Mouse (Mus musculus): Measurements from ENCODE around the gene Tesk2.
"Not testable (repeated sequence)": the region's sequence is repeated elsewhere in the genome, so short reads cannot be mapped to it uniquely, and the experiment has no call there.

The Tesk2 gene

DNA sequence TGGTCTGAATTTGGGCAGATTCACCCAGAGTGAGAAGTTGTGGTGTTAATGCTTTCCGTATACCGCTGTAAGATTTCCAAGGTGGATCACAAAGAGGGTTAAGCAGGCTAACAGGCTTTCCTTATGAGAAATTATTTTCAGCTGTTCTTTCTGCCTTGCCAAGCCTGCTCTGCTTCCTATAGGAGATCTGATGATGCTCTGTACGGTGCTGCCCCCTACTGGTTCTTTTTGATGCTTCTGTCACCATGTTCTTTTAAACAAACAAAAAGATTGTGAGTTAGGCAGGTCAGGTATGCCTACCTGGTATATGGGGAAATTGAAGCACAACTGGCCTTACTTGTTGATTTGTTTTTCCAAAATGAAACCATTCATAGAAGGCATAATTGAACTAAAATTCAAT lies 68.2 kb downstream of the Tesk2 start:
- DNase-seq (ENCODE audit: low read depth, low spot score) = peak; percentile 95

DNA sequence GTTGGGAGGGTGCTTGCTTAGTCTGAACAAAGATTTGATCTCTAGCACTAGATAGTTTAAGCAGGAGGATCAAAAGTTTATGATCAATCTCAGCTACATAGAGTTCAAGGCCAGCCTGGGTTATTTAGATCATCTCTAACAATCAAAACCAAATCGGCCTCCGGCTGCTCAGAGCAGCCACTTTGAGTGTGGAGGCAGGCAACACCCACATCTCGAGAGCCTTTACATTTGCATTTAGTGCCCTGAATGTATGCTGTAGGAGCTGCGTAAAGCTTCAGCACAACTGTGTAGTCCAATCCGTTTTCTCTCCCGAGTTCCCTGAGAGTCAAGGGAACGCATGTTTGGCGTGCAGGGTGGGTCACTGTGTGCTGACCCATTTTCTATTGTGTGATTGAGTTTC lies 71.7 kb downstream of the Tesk2 start:
- no peak for DNase-seq (ENCODE audit: low read depth, low spot score)

DNA sequence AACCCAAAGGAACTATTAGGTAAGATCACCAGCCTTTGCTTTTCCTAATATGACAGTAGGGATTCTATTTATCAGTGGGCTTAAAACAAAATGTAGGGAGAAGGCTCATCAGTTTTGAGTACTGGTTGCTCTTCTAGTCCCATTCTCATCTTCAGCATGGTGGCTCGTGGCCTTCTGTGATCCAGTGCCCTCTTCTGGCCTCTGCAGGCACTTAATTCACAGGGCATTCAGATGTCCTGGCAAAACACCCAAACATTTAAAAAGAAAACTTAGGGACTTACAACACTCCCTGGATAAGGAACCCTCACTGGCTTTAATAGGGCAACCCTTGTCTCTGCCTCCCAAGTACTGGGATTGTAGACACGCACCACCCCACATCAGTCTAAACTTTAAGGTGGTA lies 73.5 kb downstream of the Tesk2 start:
- DNase-seq (ENCODE audit: low read depth, low spot score) = no peak

DNA sequence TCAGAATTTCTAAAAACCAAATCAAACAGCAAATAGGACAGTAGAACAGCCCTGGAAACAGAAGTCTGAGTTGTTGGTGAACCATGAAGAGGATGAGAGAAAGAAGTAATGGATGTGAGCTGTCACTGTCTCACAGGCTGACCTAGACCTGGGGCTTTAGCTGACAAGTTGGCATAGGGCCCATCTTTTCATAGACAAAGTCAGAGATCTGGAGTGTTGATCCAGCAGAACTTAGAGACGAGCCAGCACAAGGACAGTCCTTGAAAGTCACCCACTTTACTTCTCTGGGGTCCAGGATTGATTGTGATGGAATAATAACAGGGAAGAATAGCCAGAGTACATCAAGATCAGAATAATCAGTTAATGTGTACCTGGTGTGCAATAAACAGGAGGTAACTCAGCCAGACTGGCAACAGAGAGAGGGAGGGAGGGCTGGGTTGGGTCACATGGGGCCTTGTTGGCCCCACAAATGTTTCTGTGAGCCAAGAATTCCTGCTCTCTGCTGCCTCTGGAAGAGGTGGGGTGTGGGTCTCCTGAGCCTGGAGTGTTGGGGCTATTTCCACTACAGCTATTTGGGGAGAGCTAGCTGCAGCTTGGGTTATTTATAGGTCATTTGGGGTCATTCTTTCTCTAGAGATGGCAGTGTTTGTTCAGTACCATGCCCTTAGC lies 75.8 kb downstream of the Tesk2 start:
- DNase-seq (ENCODE audit: low read depth, low spot score) = peak; percentile 23

DNA sequence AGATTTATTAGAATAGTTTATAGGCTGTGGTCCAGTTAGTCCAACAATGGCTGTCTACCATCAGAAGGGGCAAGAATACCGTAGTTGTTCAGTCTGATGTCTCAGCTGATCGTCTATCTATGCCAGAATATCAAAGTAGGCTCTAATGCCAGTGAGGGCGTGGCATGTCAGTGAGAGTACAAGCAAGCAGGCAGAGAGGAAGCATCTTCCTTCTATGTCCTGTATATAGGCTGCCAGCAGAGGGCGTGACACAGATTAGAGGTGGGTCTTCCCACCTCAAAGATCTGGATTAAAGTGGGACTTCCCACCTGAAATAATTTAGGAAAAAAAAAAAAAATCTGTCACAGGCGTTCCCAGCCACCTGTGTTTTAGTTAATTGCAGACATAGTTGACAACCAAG lies 79.2 kb downstream of the Tesk2 start:
- peak; percentile 73 for DNase-seq (ENCODE audit: low read depth, low spot score)

DNA sequence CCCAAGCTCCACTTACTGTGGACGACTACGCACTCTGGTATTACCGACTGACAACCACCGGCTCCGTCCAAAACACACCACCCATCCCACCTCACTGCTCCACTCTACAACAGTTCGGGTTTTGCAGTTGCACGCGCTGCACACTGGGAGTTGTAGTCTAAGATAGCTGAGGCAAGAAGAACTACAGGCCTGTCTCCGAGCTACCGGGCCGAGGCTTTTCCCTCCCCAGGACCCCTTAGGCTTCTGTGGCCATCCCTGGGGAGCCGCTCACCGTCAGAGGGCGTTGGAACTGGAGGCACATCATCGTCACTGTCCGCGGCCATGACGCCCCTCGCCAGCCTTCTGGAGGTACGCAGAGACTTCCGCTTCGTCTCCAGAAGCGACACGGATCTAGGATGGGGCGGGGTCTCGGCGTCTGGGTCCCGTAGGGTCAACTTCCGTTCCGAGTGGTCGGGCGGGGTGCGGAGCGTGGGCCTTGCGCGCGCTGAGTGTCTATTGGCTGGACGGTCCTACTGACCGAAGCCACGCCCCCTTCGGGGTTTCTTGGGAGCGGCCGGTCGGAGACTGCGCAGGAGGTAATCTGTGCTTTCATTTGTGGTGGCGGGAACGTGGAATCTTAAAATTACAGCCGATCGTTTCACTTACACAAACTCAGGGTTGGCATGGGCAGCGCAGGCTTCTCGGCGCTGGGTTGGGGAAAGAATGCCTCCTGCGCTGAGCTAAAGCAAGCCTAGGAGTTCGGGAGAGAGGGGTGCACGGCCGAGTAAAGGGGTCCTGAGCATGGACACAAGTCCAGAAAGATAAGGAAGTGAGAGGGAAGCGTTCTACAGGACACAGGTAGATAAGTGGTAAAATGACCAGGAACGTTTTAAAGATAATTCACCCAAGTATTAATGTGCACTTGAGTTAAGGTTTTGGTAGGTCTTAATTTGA lies 86.7 kb downstream of the Tesk2 start, which contains the start of the genes Toe1 and Mutyh:
Toe1 (minus strand) TSS at position 444 of the 933 bp plus-strand sequence.
Mutyh (plus strand) TSS at position 527 of the 933 bp plus-strand sequence.
- peak; percentile 98 for DNase-seq (ENCODE audit: low read depth, low spot score)

DNA sequence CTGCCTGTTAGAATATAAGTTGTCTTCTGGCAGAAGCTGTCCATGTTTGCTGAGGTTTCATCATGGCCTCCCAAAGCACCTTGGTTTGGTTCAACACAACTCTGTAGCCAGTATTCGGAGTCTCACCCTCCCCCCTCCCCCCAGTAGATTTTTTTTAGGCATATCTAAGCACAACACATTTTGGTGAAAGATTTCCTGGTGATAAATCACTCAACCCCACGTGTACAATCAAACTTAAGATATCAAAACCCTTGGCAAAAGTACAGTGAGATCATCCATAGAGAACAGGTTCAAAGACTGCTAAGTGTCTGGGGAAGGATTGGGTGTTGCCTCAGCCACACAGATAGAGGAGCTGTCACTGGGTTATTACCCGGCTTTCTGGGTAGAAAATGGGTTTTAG lies 90.3 kb downstream of the Tesk2 start:
- no peak for DNase-seq (ENCODE audit: low read depth, low spot score)

DNA sequence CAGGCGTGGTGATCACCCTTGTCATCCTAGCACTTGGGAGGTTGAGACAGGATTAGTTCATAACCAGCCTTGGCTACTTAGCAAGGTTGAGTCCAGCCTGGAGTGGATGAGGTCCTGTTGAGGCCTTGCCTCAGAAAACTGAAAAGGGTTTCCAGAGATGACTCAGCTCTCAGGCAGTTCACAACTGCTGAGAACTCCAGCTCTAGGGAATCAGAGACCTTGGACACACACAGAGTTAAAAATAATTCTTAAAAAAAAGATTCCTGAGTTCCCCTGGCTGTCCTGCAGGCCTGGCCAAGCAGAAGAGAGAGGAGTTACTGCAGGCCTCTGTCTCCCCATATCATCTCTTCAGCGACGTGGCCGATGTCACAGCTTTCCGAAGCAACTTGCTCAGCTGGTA lies 94.5 kb downstream of the Tesk2 start:
- no peak for DNase-seq (ENCODE audit: low read depth, low spot score)

DNA sequence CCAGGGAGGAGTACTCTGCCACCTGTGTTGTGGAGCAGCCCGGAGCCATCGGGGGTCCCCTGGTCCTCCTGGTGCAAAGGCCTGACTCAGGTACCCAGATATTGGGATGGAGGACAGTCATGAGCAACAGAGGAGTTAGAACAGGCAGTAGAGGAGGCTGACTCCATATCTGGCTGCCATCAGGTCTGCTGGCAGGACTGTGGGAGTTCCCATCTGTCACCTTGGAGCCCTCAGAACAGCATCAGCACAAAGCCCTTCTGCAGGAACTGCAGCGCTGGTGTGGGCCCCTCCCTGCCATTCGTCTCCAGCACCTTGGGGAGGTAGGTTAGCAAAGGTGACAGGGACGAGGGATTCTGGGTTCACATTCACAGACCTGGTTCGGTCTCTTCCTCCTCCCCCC lies 96.7 kb downstream of the Tesk2 start:
- DNase-seq (ENCODE audit: low read depth, low spot score) = peak; percentile 91

DNA sequence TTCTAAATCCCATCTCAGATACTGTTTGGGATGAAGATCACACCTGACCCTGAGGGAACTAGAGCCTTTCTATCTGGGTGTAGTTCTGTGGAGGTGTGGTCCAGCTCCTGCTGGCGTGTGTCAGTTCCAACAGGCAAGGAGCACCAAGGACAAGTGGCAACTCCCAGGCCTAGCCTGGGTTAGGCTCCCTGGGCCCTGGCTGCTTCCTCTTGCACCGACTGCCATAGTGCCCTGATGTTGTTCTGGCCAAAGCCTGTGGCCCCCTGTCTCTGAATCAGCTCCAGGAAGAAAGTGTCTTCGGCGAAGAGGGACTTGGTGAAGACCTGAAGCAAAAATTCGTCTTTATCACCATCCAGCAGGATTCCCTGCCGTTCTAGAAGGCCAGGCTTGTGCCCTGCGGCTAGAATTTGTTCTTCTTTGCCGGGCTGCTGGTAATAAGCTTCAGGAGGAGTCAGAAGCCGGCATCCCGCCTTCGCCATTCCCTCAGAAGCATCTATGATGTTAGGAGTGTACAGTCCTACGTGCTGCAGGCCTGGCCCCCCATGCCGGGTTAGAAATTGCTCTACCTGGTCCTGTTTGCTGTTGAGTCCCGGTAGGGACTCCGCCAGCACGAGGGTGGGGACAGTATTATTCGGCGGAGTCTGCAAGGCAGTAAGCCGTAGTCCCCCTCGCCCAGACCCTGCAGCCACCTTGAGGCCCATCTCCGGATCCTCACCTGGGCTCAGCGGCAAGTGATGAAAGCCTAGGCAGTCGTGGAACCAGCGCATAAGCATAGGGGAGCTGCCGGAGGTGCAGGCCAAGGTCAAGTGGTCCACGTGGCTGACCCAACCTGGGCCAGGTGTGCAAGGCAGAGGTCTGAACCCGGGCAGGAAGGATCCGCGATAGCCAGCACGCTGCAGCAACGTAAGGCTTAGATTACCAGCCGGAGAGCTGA lies 99.5 kb downstream of the Tesk2 start:
- DNase-seq (ENCODE audit: low read depth, low spot score) = no peak

DNA sequence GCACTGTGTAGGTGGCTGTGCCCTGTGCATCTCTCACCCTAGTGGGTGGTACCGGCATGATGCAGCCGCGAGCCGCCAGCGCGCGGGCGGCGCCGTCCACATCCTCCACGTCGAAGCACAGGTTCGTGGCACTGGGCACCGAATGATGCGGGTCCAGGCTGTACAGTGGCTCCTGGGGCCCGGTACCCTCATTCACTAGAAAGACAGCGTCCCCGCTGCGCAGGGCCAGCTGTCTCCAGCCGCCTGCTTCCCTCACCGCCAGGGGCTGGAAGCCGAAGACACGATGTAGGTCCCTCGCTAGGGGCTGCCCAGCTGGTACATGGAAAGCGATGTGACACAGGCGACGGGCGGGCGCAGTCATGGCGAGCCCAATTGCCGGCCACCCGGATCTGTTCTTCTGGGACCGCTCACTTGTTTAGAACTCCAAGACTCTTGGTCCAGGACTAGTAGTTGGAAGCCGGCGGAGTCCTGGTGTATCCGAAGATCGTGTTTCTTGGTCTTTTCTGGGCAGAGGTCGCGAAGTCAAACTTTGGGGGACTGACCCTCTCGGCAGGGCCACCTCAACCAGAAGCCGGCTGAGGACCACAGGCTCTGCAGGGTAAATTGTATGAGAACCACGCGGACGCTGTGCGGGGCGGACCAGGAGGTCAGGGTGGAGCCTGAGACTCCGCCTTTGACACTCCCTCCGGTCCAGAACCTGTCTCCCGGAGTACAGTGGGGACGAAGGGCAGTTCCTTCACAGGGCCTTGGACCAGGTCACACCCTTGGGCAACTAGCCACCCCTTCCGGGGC lies 100.3 kb downstream of the Tesk2 start:
- DNase-seq (ENCODE audit: low read depth, low spot score) = peak; percentile 78

DNA sequence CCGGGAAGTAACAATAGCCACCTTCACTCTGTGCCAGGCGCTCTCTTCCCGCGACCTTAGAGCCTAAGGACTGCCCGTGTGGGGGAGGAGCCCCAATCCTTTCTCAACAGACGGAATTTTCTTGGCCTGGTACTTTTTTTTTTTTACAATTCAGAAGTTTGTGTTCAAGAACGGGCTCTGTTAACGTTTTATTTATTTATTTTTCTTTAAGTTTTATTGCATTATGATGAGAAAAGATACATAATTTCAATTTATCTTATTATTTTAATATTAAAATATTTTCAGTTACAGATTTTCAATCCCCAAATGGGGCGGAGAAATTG lies 100.9 kb downstream of the Tesk2 start, which contains the start of gene Hpdl:
Hpdl (minus strand) TSS at position 14 of the 323 bp plus-strand sequence.
- no peak for DNase-seq (ENCODE audit: low read depth, low spot score)

DNA sequence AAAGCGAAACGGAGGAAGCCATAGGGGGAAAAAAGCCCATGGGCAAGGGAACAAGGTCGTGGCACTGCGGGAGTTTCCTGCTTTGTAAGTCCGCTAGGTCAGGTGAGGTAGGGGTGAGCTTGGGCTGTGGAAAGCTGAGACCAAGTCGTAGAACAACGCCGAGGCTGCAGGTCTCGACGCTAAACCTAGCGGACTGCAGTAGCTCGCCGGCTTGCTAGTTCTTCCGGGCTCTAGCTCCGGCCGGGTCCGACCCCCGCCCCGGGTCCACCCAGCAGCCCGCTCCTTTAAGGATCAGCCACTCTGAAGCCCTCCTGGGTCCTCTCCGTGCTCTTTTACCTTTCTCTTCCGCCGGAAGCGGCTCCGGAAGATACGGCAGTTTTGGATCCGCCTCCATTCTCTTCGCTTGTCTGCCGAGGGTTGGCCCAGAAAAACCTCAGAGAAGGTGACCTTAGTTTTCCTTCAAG lies 103.8 kb downstream of the Tesk2 start:
- peak; percentile 93 for DNase-seq (ENCODE audit: low read depth, low spot score)

DNA sequence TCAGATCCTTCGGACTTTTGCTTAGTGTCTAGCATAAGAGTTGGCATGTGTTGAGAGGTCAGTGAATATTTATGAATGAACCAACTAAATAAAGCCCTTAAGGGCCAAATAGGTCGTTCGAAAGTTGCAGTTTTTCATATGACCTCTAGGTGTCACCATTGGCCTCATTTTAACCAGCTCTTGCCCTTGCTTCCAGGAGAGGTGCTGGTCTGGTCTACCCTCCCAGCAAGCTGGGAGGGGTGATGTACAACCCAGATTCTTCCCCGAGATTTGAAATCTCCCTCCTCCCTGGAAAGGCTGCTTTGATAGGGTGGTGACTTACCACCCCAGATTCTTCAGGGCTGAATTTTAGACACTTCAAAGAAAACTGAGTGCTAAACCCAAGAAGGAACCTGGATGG lies 107.1 kb downstream of the Tesk2 start:
- DNase-seq (ENCODE audit: low read depth, low spot score) = peak; percentile 92

DNA sequence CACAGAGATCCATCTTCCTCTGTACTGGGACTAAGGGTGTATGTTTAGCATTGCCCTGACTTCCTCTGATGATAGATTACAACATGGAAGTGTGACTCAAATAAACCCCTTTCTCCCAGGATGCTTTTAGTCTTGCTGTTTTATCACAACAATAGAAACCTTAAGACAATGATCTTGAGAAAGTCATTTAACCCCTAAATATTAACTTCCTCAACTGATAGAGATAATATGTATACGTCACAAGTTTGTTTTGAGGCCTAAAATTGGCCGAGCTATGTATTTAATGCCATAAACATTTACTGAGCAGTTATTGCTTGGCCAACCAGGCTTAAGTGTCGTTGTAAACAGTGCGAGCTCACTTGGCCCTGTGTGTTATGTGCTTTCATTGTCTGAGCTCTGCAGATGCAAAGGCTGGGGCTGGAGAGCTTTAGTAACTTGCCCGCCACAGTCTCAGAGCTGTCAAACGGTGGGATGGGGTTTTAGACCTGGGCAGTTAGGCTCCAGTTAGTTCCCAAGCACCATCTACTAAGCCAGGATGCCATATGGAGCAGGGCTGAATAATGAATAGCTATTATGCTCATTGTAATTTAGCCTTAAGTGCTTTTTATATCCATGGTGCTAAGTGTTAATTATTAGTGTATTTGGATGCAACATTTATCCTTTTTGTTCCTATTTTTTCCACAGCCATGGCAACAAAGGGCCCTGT lies 108.8 kb downstream of the Tesk2 start:
- DNase-seq (ENCODE audit: low read depth, low spot score) = peak; percentile 44

DNA sequence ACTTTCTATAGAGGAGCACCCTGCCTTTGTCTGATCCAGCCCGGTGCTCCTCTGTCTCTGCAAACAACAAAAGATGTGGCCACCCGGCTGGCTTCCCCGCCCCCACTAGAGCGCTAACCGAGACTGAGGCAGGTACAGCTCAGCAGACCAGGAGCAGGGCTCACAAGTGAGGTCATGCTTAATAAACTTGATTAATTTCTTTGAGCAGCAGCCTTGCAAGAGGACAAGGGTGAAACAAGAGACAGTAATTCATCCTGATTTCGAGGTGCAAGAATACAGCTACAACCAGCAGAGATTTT lies 109.3 kb downstream of the Tesk2 start:
- no peak for DNase-seq (ENCODE audit: low read depth, low spot score)

DNA sequence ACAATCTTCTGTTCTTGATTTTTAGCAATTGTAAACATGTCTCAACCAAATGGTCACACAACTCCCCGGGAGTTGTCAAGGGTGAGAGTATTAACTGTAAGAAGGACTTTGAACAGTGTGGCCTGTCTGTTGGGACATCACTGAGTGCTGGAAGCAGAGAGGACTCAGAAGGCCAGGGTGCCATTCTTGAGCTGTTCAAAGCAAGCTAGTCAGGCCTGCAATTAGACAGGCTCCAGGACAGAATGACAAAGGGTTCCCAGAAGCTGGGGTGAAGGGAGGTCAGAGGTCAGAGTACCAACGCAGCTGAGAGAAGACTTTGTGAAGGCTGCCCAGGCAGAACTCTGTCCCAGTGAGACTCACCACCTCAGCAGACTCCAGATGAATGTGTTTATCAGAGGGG lies 118.3 kb downstream of the Tesk2 start:
- DNase-seq (ENCODE audit: low read depth, low spot score) = no peak

DNA sequence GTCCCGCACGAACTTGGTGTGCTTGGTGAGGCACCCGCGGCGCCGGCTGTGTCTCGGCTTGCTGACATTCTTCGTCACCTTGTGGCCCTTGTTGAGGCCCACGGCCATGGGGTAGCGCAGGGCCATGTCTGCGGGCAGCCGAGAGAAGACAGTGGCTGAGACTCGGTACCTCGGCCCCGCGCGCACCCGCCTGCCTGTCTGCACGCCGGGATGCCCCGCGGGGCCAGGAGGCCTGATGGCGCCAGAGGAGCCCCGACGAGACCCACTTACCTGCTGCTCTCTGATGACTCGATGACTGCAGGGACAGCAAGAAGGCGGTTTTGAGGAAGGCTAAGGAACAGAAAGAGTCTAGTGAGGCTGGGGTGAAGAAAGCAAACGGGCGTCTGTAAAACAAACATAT lies 119.3 kb downstream of the Tesk2 start:
- not testable (repeated sequence) for DNase-seq (ENCODE audit: low read depth, low spot score)

DNA sequence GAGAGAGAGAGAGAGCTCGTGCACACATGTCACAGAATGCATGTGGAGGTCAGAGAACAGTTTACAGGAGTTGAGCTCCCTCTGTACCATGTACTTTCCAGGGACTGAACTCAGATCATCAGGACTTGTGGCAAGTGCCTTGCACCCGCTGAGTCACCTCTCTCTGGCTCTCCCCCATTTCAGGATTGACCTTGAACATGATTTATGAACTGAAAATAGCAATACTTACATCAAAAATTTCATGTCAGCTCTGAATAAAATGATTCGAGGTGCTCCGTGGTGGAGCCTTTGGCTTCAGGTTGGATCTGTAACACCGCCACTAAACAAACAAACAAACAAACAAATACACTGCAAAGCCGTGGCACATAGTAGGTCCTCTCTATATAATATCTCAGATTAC lies 120.1 kb downstream of the Tesk2 start:
- no peak for DNase-seq (ENCODE audit: low read depth, low spot score)

DNA sequence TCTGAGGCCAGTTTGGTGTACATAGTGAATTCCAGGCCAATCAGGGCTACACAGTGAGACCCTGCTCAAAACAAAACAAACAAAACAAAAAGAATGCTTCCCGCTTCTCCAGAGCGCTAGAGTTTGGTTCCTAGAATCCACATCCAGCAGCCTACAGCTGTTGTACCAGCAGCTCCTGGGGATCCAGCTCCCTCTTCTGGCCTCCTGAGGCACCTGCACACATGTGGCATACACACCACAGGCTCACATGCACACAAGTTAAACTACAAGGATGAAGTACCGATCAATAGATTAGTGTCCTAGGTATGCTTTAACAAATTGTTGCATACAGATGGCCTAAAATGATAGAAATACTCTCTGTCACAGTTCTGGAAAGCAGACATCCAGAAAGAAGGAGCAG lies 123.6 kb downstream of the Tesk2 start:
- DNase-seq (ENCODE audit: low read depth, low spot score) = no peak
